Mouse (Mus musculus) left cerebral cortex, adult 6 months (tissue): ENCODE measurements around the gene Itih2. TPM values are rescaled to one million over a fixed set of nuclear protein-coding genes. Genes with fewer than 3 reads are reported as not detected.

ENCODE experiments used
- long read RNA-seq, 2 experiments: library from polyadenylated mRNA; unstranded; transcript quantifications; one replicate each; pipeline ENCODE4 v2.0.0; 2019 to 2020
- polyA plus RNA-seq: library from polyadenylated mRNA; unstranded; fragments of <200 nt; fragmentation: Nextera tagmentation; gene quantifications from 2 replicates; pipeline ENCODE4 v1.2.3, GENCODE M21; 2021

The Itih2 gene
- polyA plus RNA-seq = 0.68 and 0.87 TPM in 2 replicates
- long read RNA-seq, experiment 1, partial matches to known transcripts = 1 of 3 reads
- long read RNA-seq, experiment 1, other reads (novel, unspliced or antisense) = 0 of 3 reads
- long read RNA-seq, experiment 2, partial matches to known transcripts = 0 of 1 reads
- long read RNA-seq, experiment 2, other reads (novel, unspliced or antisense) = 0 of 1 reads

GRCm38 (mm10) chr2:10131296-10131695, at the start of gene Itih2:
Itih2 (minus strand) TSS chr2:10131396.

GRCm38 (mm10) chr2:10153201-10154075, 22.2 kb upstream of the Itih2 start, which contains the start of gene Itih5:
Itih5 (plus strand) TSS chr2:10153571.

GRCm38 (mm10) chr2:10080310-10081010, 50.7 kb downstream of the Itih2 start, which contains the start of the genes Atp5c1 and Kin:
Atp5c1 (minus strand) TSS chr2:10080510.
Kin (plus strand) TSS chr2:10080593.

GRCm38 (mm10) chr2:10048461-10048860, 82.7 kb downstream of the Itih2 start, which contains the start of gene Taf3:
Taf3 (minus strand) TSS chr2:10048596.

Other genes with a start within 250 kb of the Itih2 start
- not detected in 2 replicates for gene 9230102O04Rik, start 241.9 kb downstream of the Itih2 start, polyA plus RNA-seq
- not detected in 2 replicates for gene Gata3, start 241.4 kb downstream of the Itih2 start, polyA plus RNA-seq
- 6.7 TPM in 2 replicates for gene Taf3, start 82.8 kb downstream of the Itih2 start, polyA plus RNA-seq
- 736 and 820 TPM in 2 replicates for gene Atp5c1, start 50.9 kb downstream of the Itih2 start, polyA plus RNA-seq
- gene Kin, start 50.8 kb downstream of the Itih2 start, polyA plus RNA-seq = 13.2 and 13.6 TPM in 2 replicates
- 6.5 and 6.8 TPM in 2 replicates for gene Itih5, start 22.2 kb upstream of the Itih2 start, polyA plus RNA-seq
- gene Sfmbt2, start 239.1 kb upstream of the Itih2 start, polyA plus RNA-seq = 0.56 and 1.2 TPM in 2 replicates